Mouse (Mus musculus) CH12.LX (cell line): ENCODE measurements around the gene Ovgp1.

Experiments
- CTCF ChIP-seq, 2 experiments: IDR thresholded peaks in 1 of 2; conservative IDR thresholded peaks in 1 of 2; 2 replicates each; pipeline ENCODE4 v1.5.1; 2011 to 2012; ENCODE audit warnings: low read depth in 2 of 2, low read length in 2 of 2, improper control_type of control experiment in 1 of 2, inconsistent platforms in 1 of 2, mild to moderate bottlenecking in 1 of 2, moderate library complexity in 1 of 2
- EP300 ChIP-seq: IDR thresholded peaks from 2 replicates; pipeline ENCODE4 v1.6.1; 2011; ENCODE audit warnings: low read length, improper control_type of control experiment
- HCFC1 ChIP-seq: IDR thresholded peaks from 2 replicates; pipeline ENCODE4 v1.6.1; 2012; ENCODE audit warnings: low read depth, mild to moderate bottlenecking, inconsistent platforms, low read length, improper control_type of control experiment
- MAFK ChIP-seq: IDR thresholded peaks from 2 replicates; pipeline ENCODE4 v1.6.1; 2011; ENCODE audit warnings: low read length, improper control_type of control experiment; ENCODE audit not compliant: insufficient replicate concordance
- NELFE ChIP-seq: IDR thresholded peaks from 2 replicates; pipeline ENCODE4 v1.6.1; 2011; ENCODE audit warnings: low read depth, low read length, improper control_type of control experiment
- POLR2A ChIP-seq: IDR thresholded peaks from 2 replicates; pipeline ENCODE4 v1.6.1; 2011; ENCODE audit warnings: low read depth, mild to moderate bottlenecking, improper control_type of control experiment, low read length
- POLR2AphosphoS2 ChIP-seq: IDR thresholded peaks from 2 replicates; pipeline ENCODE4 v1.6.1; 2011; ENCODE audit warnings: low read depth, low read length, improper control_type of control experiment
- TBP ChIP-seq: conservative IDR thresholded peaks from 2 replicates; pipeline ENCODE4 v1.6.1; 2011; ENCODE audit warnings: low read depth, low read length, improper control_type of control experiment
- TCF12 ChIP-seq: IDR thresholded peaks from 2 replicates; pipeline ENCODE4 v1.6.1; 2014; ENCODE audit warnings: low read depth, mild to moderate bottlenecking, inconsistent platforms, low read length, improper control_type of control experiment
- ZC3H11A ChIP-seq: IDR thresholded peaks from 2 replicates; pipeline ENCODE4 v1.6.1; 2012; ENCODE audit warnings: low read depth, mild to moderate bottlenecking, inconsistent platforms, low read length, improper control_type of control experiment

DNA sequence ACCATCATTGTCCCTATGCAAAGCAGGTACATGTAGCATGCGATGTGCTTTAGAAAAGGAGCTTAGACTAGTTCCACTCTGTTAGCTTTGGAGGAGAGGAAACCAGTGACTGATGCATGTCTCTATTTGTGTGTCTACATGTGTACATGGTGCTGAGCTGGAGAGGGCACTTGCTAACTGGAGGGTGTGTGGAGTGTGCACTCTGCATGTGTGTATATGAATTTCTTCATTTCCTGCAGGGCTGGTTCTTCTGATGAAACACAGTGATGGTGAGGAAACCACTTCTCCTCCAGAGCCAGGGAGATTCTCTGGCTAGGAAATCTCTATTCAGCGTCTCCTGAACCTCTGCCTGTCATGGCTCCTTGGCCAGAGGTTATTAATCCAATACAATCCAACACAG lies 663 bp downstream of the Ovgp1 start:
- TF ChIP-seq CTCF (conservative IDR thresholded peaks at IDR 0.05 in 1 of 2, IDR thresholded peaks at IDR 0.05 in 1 of 2; ENCODE audit: low read depth in 2 of 2, low read length in 2 of 2) (no peak), EP300 (no peak), ZC3H11A (no peak), POLR2A (no peak), NELFE (no peak), TCF12 (no peak), HCFC1 (no peak), TBP (no peak), MAFK (no peak), POLR2AphosphoS2 (no peak)
